Mouse (Mus musculus) MEL (cell line): ENCODE measurements around the gene Fzd5. TPM values are rescaled to one million over a fixed set of nuclear protein-coding genes. Genes with fewer than 3 reads are reported as not detected.

Experiments used
- DNase-seq: peaks from one replicate; pipeline ENCODE4 v3.0.0; 2011; ENCODE audit warnings: low read depth, low spot score
- H3K27ac ChIP-seq: 2 replicates; pipeline ENCODE4 v1.5.1; 2012; ENCODE audit warnings: low read depth, mild to moderate bottlenecking, control low read depth, low read length, moderate library complexity; ENCODE audit not compliant: control insufficient read depth
- H3K27me3 ChIP-seq, 2 experiments: fragments of 150-350 bp in 1 of 2; sonication (generic) in 1 of 2; 2 replicates each; pipeline ENCODE4 v1.6.1; 2012; ENCODE audit warnings: low read length in 2 of 2, mild to moderate bottlenecking in 2 of 2, improper control_type of control experiment in 1 of 2, moderate library complexity in 1 of 2; ENCODE audit not compliant: insufficient read depth in 2 of 2, control insufficient read depth in 1 of 2
- H3K36me3 ChIP-seq, 2 experiments: 2 replicates each; pipeline ENCODE4 v1.6.1; 2012 to 2014; ENCODE audit warnings: low read length in 2 of 2, improper control_type of control experiment in 1 of 2, inconsistent platforms in 1 of 2, mild to moderate bottlenecking in 1 of 2; ENCODE audit not compliant: insufficient read depth in 2 of 2, control insufficient read depth in 1 of 2
- H3K4me1 ChIP-seq, 2 experiments: fragments of 150-350 bp in 1 of 2; sonication (generic) in 1 of 2; 2 replicates each; pipeline ENCODE4 v1.6.1; 2012; ENCODE audit warnings: low read length in 2 of 2, improper control_type of control experiment in 1 of 2, mild to moderate bottlenecking in 1 of 2; ENCODE audit not compliant: insufficient read depth in 2 of 2, control insufficient read depth in 1 of 2
- H3K4me3 ChIP-seq, 2 experiments: fragments of 150-350 bp in 1 of 2; sonication (generic) in 1 of 2; 2 replicates each; pipeline ENCODE4 v1.5.1; 2012; ENCODE audit warnings: low read depth in 2 of 2, low read length in 2 of 2, mild to moderate bottlenecking in 2 of 2, moderate library complexity in 2 of 2, control low read depth in 1 of 2, improper control_type of control experiment in 1 of 2; ENCODE audit not compliant: control insufficient read depth in 1 of 2, insufficient read depth in 1 of 2
- H3K79me2 ChIP-seq: 2 replicates; pipeline ENCODE4 v1.6.1; 2012; ENCODE audit warnings: mild to moderate bottlenecking, low read length, moderate library complexity; ENCODE audit not compliant: control insufficient read depth, poor library complexity, insufficient read depth
- H3K9ac ChIP-seq: 2 replicates; pipeline ENCODE4 v1.6.1; 2012; ENCODE audit warnings: low read depth, mild to moderate bottlenecking, control low read depth, low read length, moderate library complexity; ENCODE audit not compliant: control insufficient read depth, poor library complexity, severe bottlenecking
- H3K9me3 ChIP-seq: fragments of 150-350 bp; sonication (generic); replicated peaks from 2 replicates; pipeline ENCODE4 v1.6.1; 2012; ENCODE audit warnings: mild to moderate bottlenecking, low read length, improper control_type of control experiment, moderate library complexity; ENCODE audit not compliant: insufficient read depth
- BHLHE40 ChIP-seq: IDR thresholded peaks from 2 replicates; pipeline ENCODE4 v1.6.1; 2012; ENCODE audit warnings: low read depth, mild to moderate bottlenecking, inconsistent platforms, low read length, improper control_type of control experiment, borderline replicate concordance
- CHD2 ChIP-seq: IDR thresholded peaks from 2 replicates; pipeline ENCODE4 v1.6.1; 2011; ENCODE audit warnings: low read length, improper control_type of control experiment
- CTCF ChIP-seq, 3 experiments: IDR thresholded peaks in 2 of 3; conservative IDR thresholded peaks in 1 of 3; 2 replicates each; pipeline ENCODE4 v1.5.1; 2011 to 2012; ENCODE audit warnings: low read length in 3 of 3, low read depth in 2 of 3, mild to moderate bottlenecking in 2 of 3, improper control_type of control experiment in 1 of 3, inconsistent platforms in 1 of 3, mixed read lengths in 1 of 3, moderate library complexity in 1 of 3; ENCODE audit not compliant: control insufficient read depth in 1 of 3, insufficient read depth in 1 of 3, poor library complexity in 1 of 3, severe bottlenecking in 1 of 3
- E2F4 ChIP-seq: IDR thresholded peaks from 2 replicates; pipeline ENCODE4 v1.6.1; 2011; ENCODE audit warnings: low read depth, low read length, improper control_type of control experiment, borderline replicate concordance
- ELF1 ChIP-seq: IDR thresholded peaks from 2 replicates; pipeline ENCODE4 v1.6.1; 2014; ENCODE audit warnings: low read depth, mild to moderate bottlenecking, inconsistent platforms, low read length, improper control_type of control experiment, moderate library complexity
- GABPA ChIP-seq: IDR thresholded peaks from 2 replicates; pipeline ENCODE4 v1.6.1; 2012; ENCODE audit warnings: low read depth, mild to moderate bottlenecking, inconsistent platforms, low read length, improper control_type of control experiment, moderate library complexity
- GATA1 ChIP-seq: IDR thresholded peaks from 2 replicates; pipeline ENCODE4 v1.6.1; 2011; ENCODE audit warnings: low read depth, low read length, improper control_type of control experiment
- HCFC1 ChIP-seq: IDR thresholded peaks from 2 replicates; pipeline ENCODE4 v1.6.1; 2012; ENCODE audit warnings: low read depth, mild to moderate bottlenecking, inconsistent platforms, low read length, improper control_type of control experiment, moderate library complexity
- JUND ChIP-seq: IDR thresholded peaks from 2 replicates; pipeline ENCODE4 v1.6.1; 2011; ENCODE audit warnings: low read depth, mild to moderate bottlenecking, improper control_type of control experiment, low read length
- KAT2A ChIP-seq: conservative IDR thresholded peaks from 2 replicates; pipeline ENCODE4 v1.6.1; 2012; ENCODE audit warnings: low read depth, low read length, improper control_type of control experiment, inconsistent platforms
- MAFK ChIP-seq: IDR thresholded peaks from 2 replicates; pipeline ENCODE4 v1.6.1; 2011; ENCODE audit warnings: low read depth, mild to moderate bottlenecking, low read length, improper control_type of control experiment, borderline replicate concordance
- MAX ChIP-seq: IDR thresholded peaks from 2 replicates; pipeline ENCODE4 v1.6.1; 2011; ENCODE audit warnings: low read length, improper control_type of control experiment
- MAZ ChIP-seq: IDR thresholded peaks from 2 replicates; pipeline ENCODE4 v1.6.1; 2012; ENCODE audit warnings: low read depth, mild to moderate bottlenecking, inconsistent platforms, low read length, improper control_type of control experiment
- MEF2A ChIP-seq: IDR thresholded peaks from 2 replicates; pipeline ENCODE4 v1.6.1; 2014; ENCODE audit warnings: low read depth, mild to moderate bottlenecking, inconsistent platforms, low read length, improper control_type of control experiment; ENCODE audit not compliant: poor library complexity, insufficient replicate concordance, severe bottlenecking; ENCODE audit errors: extremely low read depth
- MXI1 ChIP-seq: IDR thresholded peaks from 2 replicates; pipeline ENCODE4 v1.6.1; 2011; ENCODE audit warnings: mild to moderate bottlenecking, low read depth, low read length, improper control_type of control experiment
- MYB ChIP-seq: IDR thresholded peaks from 2 replicates; pipeline ENCODE4 v1.6.1; 2011; ENCODE audit warnings: mild to moderate bottlenecking, low read depth, low read length, improper control_type of control experiment
- MYC ChIP-seq: IDR thresholded peaks from 2 replicates; pipeline ENCODE4 v1.6.1; 2011; ENCODE audit warnings: low read depth, mild to moderate bottlenecking, low read length, improper control_type of control experiment, moderate library complexity
- NELFE ChIP-seq: IDR thresholded peaks from 2 replicates; pipeline ENCODE4 v1.6.1; 2011; ENCODE audit warnings: low read depth, low read length, improper control_type of control experiment
- NRF1 ChIP-seq: IDR thresholded peaks from 2 replicates; pipeline ENCODE4 v1.6.1; 2014; ENCODE audit warnings: low read depth, mild to moderate bottlenecking, inconsistent platforms, low read length, improper control_type of control experiment, moderate library complexity; ENCODE audit not compliant: poor library complexity, insufficient read depth, severe bottlenecking
- POLR2A ChIP-seq, 2 experiments: IDR thresholded peaks; 2 replicates each; pipeline ENCODE4 v1.6.1; 2011 to 2012; ENCODE audit warnings: low read length in 2 of 2, mild to moderate bottlenecking in 2 of 2, control low read depth in 1 of 2, improper control_type of control experiment in 1 of 2, low read depth in 1 of 2, moderate library complexity in 1 of 2; ENCODE audit not compliant: control insufficient read depth in 1 of 2, insufficient read depth in 1 of 2, poor library complexity in 1 of 2
- POLR2AphosphoS5 ChIP-seq: IDR thresholded peaks from 2 replicates; pipeline ENCODE4 v1.6.1; 2012; ENCODE audit warnings: low read depth, borderline replicate concordance, mild to moderate bottlenecking, inconsistent platforms, low read length, moderate library complexity, mixed read lengths
- RAD21 ChIP-seq: IDR thresholded peaks from 2 replicates; pipeline ENCODE4 v1.6.1; 2011; ENCODE audit warnings: mild to moderate bottlenecking, low read depth, low read length, improper control_type of control experiment
- RCOR1 ChIP-seq: IDR thresholded peaks from 2 replicates; pipeline ENCODE4 v1.6.1; 2012; ENCODE audit warnings: low read depth, mild to moderate bottlenecking, inconsistent platforms, low read length, improper control_type of control experiment
- SIN3A ChIP-seq: IDR thresholded peaks from 2 replicates; pipeline ENCODE4 v1.6.1; 2012; ENCODE audit warnings: low read length, improper control_type of control experiment, inconsistent platforms
- SMC3 ChIP-seq: IDR thresholded peaks from 2 replicates; pipeline ENCODE4 v1.6.1; 2011; ENCODE audit warnings: low read depth, low read length, improper control_type of control experiment
- TAL1 ChIP-seq: IDR thresholded peaks from 2 replicates; pipeline ENCODE4 v1.6.1; 2012; ENCODE audit warnings: mild to moderate bottlenecking, inconsistent platforms, low read length, moderate library complexity, mixed read lengths
- TBP ChIP-seq: IDR thresholded peaks from 2 replicates; pipeline ENCODE4 v1.8.0; 2011; ENCODE audit warnings: low read depth, low read length, improper control_type of control experiment
- TCF12 ChIP-seq: IDR thresholded peaks from 2 replicates; pipeline ENCODE4 v1.6.1; 2014; ENCODE audit warnings: low read depth, mild to moderate bottlenecking, inconsistent platforms, low read length, improper control_type of control experiment, moderate library complexity
- UBTF ChIP-seq: IDR thresholded peaks from 2 replicates; pipeline ENCODE4 v1.6.1; 2012; ENCODE audit warnings: low read depth, mild to moderate bottlenecking, inconsistent platforms, low read length, improper control_type of control experiment, moderate library complexity, borderline replicate concordance; ENCODE audit not compliant: insufficient read depth
- USF1 ChIP-seq: IDR thresholded peaks from 2 replicates; pipeline ENCODE4 v1.6.1; 2014; ENCODE audit warnings: low read depth, mild to moderate bottlenecking, inconsistent platforms, low read length, improper control_type of control experiment, moderate library complexity
- USF2 ChIP-seq, 2 experiments: IDR thresholded peaks; 2 replicates each; pipeline ENCODE4 v1.6.1; 2011 to 2012; ENCODE audit warnings: improper control_type of control experiment in 2 of 2, low read length in 2 of 2, borderline replicate concordance in 1 of 2, inconsistent platforms in 1 of 2, low read depth in 1 of 2, mild to moderate bottlenecking in 1 of 2; ENCODE audit not compliant: insufficient read depth in 1 of 2
- ZC3H11A ChIP-seq: IDR thresholded peaks from 2 replicates; pipeline ENCODE4 v1.6.1; 2012; ENCODE audit warnings: low read depth, mild to moderate bottlenecking, inconsistent platforms, low read length, improper control_type of control experiment
- ZKSCAN1 ChIP-seq: IDR thresholded peaks from 2 replicates; pipeline ENCODE4 v1.6.1; 2012; ENCODE audit warnings: low read depth, mild to moderate bottlenecking, inconsistent platforms, low read length, improper control_type of control experiment, moderate library complexity
- ZMIZ1 ChIP-seq: IDR thresholded peaks from 2 replicates; pipeline ENCODE4 v1.6.1; 2012; ENCODE audit warnings: low read depth, mild to moderate bottlenecking, inconsistent platforms, low read length, improper control_type of control experiment, moderate library complexity
- ZNF384 ChIP-seq: IDR thresholded peaks from 2 replicates; pipeline ENCODE4 v1.6.1; 2012; ENCODE audit warnings: low read depth, mild to moderate bottlenecking, inconsistent platforms, low read length, improper control_type of control experiment
- polyA plus RNA-seq, 2 experiments: library from polyadenylated mRNA; stranded (reverse) in 1 of 2; unstranded in 1 of 2; fragments of >175 nt in 1 of 2; fragments of >200 nt in 1 of 2; gene quantifications; 2 replicates each; pipeline versions ENCODE4 v1.2.1 to v1.2.4; 2012; ENCODE audit warnings: low replicate concordance in 2 of 2, low read depth in 1 of 2; ENCODE audit not compliant: insufficient read length in 2 of 2, insufficient read depth in 1 of 2, missing spikeins in 1 of 2
- total RNA-seq: library from RNA; depleted of rRNA; stranded (reverse); fragments of 300-350 nt; gene quantifications from 2 replicates; pipeline ENCODE4 v1.2.3, GENCODE M21; 2012

The Fzd5 gene
- total and polyA plus RNA-seq, 3 experiments = 1.4 to 2.9 TPM; not detected in 1

DNA sequence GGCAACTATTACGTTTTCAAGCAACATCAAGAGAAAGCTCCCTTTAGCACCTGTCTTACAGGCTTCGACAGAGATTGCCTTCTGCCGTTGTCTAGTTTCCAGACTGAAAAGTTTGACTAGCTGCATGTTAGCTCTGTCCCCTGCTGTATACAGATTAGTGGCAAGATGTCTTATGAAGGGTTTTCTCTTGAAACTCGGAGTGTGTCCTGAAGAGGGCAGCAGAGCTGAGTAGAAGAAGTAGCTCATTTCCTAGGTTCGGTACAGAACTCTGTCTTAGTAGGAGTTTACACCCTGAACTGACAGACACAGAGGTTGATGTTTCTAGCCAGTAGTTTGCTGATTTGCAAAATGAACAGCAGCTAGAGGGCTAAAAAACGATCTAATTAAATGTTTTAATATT is 32.3 kb downstream of the Fzd5 start:
- H3K9ac ChIP-seq = no peak overlapping the region
- no peak overlapping the region for H3K27ac ChIP-seq
- no peaks in the 10 kb centered on the region for H3K9me3 ChIP-seq
- no peak overlapping the region for H3K4me3 ChIP-seq
- TF ChIP-seq BHLHE40 (no peak), NRF1 (no peak), MAX (no peak), POLR2A (IDR thresholded peaks at IDR 0.05; ENCODE audit: control insufficient read depth in 1 of 2, insufficient read depth in 1 of 2, low read depth in 1 of 2, low read length in 2 of 2, poor library complexity in 1 of 2) (no peak), E2F4 (no peak), ZMIZ1 (no peak), USF1 (no peak), RAD21 (peak; percentile 69), MEF2A (no peak), CHD2 (no peak), KAT2A (no peak), ZC3H11A (peak; percentile 63), UBTF (no peak), CTCF (IDR thresholded peaks at IDR 0.05 in 2 of 3, conservative IDR thresholded peaks at IDR 0.05 in 1 of 3; ENCODE audit: control insufficient read depth in 1 of 3, insufficient read depth in 1 of 3, low read depth in 2 of 3, low read length in 3 of 3, poor library complexity in 1 of 3, severe bottlenecking in 1 of 3) (peak; percentile 39 to 74 (median 61)), MXI1 (no peak), TAL1 (no peak), MYB (no peak), SMC3 (peak; percentile 69), NELFE (no peak), MAZ (no peak), SIN3A (no peak), ZNF384 (no peak), ELF1 (no peak), MYC (no peak), TCF12 (no peak), RCOR1 (no peak), JUND (no peak), TBP (no peak), USF2 (IDR thresholded peaks at IDR 0.05; ENCODE audit: borderline replicate concordance in 1 of 2, insufficient read depth in 1 of 2, low read depth in 1 of 2, low read length in 2 of 2) (no peak), GATA1 (no peak), HCFC1 (0 out of 2 replicates have a peak, but pooled peaks have one; percentile 41), ZKSCAN1 (no peak), POLR2AphosphoS5 (no peak), GABPA (no peak), MAFK (no peak)
- no peaks in the 10 kb centered on the region for H3K79me2 ChIP-seq
- H3K4me1 ChIP-seq = peaks cover 0 to 7% of the 10 kb centered on the region in 2 experiments; a peak in 1 of 4 replicates
- peaks cover 0 to 11% of the 10 kb centered on the region in 2 experiments; a peak in 2 of 4 replicates for H3K36me3 ChIP-seq
- peak; percentile 85 for DNase-seq
- no peaks in the 10 kb centered on the region for H3K27me3 ChIP-seq
